Mouse (Mus musculus) activated CD4-positive, CD25-positive, alpha-beta regulatory T cell, adult 4 months (primary cell): ENCODE results near the gene Prr36. TPM values are rescaled to one million over a fixed set of nuclear protein-coding genes. Genes with fewer than 3 reads are reported as not detected.

ENCODE experiments used
- ATAC-seq: one replicate; pipeline ENCODE4 v1.8.0; 2017
- polyA plus RNA-seq, 2 experiments: library from polyadenylated mRNA; unstranded; fragments of 100-300 nt; shearing (Covaris generic); gene quantifications; one replicate each; pipeline ENCODE4 v1.2.1; 2017

Prr36 gene
- polyA plus RNA-seq, 2 experiments from 2014 or later, result 0.15 TPM; not detected in 1

DNA sequence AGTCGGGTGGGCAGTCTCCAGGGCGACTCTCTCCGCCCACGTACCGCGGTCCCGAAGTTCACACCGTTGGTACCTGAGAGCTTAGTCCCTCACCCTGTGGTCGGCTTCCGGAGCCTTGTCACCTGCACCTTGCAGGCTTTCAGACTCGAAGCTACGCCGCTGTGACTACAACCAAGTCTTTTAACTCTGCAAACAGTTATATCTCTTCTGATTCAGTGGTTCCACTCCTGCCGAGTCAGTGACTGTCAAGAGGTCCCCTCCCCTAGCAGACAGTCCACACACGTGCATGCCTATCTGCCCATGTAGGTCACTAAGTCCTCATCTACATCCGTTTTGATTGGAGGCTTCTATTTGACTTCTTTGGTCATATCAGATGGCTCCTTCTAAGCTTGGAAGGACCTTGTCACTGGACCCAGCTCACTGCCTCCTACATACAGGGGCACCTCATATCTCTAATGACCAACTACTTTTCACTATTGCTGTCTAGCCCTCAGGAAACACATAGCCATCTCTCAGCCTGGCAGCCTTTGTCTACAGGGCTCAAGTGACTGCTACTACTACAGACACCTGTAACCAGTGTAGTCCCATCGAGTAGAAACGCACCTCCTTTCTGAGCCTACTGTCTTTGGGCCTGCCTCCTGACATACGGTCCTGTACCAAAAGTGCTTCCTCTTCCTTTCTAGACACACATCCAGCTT, 22.1 kb upstream of the Prr36 start:
- ATAC-seq, result peak; percentile 27

DNA sequence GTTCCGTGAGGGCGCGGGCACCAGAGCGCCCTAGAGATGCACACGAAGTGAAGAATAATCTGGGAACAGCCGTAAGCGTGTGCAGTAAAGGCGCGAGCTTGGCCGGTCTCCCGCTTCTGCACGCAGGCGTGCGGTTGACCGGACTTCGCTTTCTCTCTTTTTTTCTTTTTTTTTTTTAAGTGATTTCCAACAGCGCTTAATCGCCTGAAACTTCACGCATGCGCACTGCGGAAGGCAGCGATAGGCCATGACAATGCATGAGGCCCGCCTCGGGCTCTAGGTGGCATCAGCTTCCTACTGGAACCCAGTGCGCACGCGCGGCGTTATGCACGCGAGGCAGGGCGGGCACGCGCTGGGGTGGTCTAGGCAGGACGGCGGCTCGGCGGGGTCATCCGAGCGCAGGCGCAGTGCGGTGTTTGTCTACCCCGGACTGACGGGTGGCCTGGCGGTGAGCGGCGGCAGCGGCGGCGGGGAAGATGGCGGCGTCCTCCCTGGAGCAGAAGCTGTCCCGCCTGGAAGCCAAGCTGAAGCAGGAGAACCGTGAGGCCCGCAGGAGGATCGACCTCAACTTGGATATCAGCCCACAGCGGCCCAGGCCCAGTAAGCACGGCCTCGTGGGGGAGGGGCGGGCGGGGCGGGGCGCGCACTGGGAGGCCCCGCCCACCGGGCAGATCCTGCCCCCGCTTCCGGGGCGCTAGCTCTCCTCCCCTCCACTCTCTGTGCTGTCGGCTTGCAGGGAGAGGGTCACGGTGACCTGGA, 21.4 kb upstream of the Prr36 start, which contains the start of the genes Map2k7 and Gm49320:
Gene Map2k7, plus strand, starts transcription at position 307 of the 759 bp plus-strand sequence.
Gene Gm49320, plus strand, starts transcription at position 432 of the 759 bp plus-strand sequence.
- ATAC-seq, result peak; percentile 91

DNA sequence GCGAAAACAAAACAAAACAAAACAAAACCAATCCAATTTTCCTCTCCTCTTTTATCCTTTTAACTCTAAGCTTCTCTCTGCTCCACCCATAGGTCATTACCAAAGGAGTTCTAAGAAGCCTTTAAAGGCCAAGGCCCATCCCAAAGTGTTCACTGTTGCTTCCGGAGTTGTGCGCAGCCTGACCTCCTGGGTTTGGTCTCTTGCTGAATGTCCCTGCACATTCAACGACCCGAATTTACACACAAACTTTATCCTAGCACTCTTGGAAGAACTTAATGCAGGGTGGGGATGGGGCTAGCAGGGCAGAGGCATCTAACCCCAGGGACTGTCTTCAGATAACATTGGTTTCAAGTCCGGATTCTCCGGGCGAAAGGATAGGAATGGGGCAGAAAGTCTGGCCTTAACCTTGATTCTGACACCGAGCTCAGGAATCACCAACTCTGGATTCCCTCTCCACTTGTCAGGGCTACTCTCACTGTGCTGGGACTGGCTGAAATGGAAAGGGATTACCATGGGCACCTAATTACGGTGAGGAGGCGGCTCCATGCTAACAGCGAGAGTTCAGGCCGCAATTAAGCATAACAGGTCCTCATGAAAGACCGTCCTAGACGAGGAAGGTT, 20.7 kb upstream of the Prr36 start:
- no peak for ATAC-seq

DNA sequence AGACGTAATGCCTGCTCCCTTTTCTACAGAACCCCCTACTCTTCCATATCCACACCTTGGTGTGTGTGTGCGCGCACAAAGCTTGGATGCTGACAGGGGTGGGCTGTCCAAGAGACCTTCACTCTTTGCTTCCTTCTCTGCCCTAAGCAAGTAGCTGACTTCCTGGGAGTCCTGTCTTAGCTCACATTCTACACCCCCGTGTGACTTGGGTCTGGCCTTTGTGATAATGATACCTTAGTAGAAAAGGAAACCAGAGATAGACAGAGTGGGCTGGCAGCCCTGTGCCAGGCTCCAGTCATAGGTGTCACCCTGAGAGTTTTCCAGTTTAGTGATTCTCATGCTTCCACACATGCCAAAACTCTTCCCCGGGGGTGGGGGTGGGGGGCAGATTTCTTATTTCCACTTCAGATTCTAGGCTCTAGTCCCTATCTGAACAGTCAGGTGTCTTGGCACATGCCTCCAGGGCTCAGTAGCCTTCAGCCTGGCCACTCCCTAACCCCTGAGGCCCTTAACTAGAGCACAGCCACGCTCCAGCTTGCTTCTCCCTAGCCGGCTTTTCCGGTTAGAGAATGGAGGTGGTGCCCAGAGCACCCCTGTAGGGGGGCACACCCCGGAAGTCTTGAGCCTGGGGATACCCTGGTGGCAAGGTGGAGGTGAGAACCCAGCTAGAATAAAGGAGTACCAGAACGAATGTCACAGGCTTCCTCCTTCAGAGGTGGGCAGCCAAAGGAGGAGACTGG, 13.5 kb upstream of the Prr36 start:
- no peak for ATAC-seq

DNA sequence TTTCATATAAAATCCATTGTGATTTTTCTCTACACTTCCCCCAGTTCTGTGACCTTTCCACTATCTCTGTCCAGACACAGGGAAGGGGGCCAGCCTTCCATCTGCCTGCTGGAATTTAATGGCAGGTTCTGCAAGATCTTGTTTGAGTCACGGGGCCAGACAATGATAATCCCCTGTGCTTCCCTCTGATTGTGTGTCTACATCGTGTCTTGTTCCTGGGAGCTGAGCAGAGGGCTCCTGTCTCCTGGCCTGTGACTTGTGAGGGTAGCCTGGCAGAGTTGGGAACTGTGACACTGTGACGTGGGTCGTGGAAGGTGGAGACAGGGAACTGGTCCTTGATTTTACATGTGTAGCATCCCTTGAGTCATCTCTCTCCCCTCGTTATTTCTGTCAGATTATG, 12.5 kb upstream of the Prr36 start:
- no peak for ATAC-seq

DNA sequence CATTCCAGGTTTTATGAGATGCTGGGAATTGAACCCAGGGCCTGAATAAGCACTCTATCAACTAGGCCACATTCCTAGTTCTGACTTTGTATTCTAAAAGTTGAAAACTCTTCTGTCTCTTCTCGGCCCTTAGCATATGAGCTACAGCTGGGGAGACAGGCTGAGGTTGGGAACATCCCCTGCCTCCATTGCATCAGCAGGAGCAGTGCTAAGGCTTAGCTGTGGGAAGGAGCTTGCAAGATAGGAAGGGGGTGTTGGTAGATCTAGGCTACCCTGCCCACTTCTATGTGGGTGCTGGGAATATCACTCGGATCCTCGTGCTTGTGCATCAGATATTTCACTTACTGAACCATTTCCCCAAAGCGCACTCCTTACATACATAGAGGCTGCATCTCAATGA, 10.7 kb upstream of the Prr36 start:
- ATAC-seq, result no peak

DNA sequence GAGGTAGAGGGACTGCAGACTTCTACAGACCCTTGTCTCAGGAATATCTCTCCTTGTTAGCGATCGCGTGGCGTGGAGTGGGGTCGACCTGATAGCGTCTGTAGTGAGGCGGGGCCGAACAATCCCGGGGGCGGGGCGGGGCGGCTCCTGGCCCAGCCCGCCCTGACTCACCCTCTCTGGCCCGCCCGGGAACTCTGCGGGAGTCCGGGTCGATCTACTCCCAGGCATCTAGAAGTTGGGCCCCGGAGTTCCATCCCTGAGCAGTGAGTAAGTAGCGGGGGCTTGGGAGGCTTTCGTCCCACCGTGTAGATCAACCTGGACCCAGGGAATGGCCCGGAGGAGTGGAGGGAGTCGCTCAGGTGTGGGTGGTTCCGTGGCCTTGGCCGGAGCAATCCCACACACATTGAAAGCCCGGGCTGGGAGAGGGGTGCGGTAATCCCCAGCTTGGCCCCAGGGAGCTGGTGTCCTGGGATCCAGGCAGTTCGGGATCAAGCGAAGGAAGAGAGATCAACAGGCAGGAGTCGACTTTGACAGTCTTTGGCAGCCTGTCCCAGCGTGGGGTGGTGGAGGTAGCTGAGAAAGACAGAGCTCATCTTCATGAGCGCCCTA, 9.6 kb upstream of the Prr36 start, which contains the start of gene Lrrc8e:
Gene Lrrc8e, plus strand, starts transcription at position 89 of the 609 bp plus-strand sequence.
- no peak for ATAC-seq

DNA sequence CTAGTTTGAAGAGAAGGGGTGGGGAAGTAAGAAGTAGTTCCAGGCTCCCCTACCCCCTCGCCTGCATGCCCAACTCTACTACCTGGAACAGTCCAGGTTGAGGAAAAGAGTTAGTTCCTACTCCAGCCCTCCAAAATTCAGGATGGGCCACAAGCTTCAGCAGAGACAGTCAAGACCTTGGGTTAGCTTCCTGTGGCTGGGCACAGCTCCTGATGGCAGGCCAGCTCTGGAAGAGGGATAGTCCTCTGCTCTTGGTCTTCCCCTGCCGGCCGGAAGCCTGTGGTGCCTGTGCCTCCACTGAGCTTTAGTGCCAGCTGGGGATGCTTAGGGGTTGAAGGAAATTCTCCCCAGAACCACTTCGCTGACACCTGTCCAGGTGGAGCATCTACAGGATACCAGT, 9.1 kb upstream of the Prr36 start:
- no peak for ATAC-seq

DNA sequence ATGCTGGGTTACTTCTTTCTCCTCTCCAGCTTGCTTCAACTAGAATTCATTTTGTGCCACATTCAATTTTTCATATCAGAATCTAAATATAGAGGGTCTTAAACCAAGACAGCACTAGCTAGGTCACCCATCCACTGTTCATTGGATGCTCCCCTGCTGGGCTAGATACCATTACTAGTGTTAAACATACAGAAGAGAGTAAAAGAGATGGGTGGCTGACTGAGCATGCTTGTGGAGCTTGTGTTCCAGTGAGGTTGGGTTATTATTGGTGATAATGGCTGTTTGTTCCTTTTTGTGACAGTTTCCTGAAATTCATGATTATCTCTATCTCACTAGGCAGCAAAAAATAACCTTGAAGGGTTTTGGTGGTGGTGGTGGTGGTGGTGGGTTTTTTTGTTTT, 4.8 kb upstream of the Prr36 start:
- no peak for ATAC-seq

DNA sequence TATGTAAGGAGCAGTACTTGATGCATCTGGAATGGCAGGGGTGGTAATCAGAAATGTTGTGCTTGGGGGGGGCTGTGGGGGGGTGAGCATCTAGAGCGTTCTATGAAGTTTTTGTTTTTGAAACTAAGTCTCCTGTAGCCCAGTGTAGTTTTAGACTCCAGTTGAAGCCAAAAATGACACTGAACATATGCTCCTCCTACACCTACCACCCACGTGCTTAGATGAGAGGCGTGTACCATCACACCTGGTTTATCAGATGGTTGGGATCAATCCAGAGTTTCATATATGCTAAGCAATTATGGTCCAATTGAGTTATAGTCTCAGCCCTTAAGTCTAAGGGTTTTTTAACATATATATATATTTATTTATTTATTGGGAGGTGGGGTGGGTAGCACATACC, 2.4 kb upstream of the Prr36 start:
- ATAC-seq, result no peak

DNA sequence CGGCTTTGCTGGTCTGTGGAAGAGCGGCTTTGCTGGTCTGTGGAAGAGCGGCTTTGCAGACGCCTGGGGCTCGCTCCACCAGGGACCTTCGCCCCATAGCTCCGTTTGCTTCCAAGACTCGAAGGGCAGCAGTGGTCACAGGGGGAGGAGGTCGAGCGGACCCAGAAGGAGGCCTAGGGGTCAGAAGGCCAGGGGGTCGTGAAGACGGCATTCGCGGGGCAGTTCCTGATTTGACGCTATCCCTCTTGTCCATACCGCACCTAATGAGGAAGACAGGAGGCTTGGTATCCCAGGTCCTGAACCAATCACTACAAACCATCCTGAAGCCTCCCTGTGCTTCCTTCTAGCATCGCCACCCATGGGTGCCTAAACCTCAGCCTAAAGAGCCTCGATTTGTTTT, 963 bp downstream of the Prr36 start:
- no peak for ATAC-seq

DNA sequence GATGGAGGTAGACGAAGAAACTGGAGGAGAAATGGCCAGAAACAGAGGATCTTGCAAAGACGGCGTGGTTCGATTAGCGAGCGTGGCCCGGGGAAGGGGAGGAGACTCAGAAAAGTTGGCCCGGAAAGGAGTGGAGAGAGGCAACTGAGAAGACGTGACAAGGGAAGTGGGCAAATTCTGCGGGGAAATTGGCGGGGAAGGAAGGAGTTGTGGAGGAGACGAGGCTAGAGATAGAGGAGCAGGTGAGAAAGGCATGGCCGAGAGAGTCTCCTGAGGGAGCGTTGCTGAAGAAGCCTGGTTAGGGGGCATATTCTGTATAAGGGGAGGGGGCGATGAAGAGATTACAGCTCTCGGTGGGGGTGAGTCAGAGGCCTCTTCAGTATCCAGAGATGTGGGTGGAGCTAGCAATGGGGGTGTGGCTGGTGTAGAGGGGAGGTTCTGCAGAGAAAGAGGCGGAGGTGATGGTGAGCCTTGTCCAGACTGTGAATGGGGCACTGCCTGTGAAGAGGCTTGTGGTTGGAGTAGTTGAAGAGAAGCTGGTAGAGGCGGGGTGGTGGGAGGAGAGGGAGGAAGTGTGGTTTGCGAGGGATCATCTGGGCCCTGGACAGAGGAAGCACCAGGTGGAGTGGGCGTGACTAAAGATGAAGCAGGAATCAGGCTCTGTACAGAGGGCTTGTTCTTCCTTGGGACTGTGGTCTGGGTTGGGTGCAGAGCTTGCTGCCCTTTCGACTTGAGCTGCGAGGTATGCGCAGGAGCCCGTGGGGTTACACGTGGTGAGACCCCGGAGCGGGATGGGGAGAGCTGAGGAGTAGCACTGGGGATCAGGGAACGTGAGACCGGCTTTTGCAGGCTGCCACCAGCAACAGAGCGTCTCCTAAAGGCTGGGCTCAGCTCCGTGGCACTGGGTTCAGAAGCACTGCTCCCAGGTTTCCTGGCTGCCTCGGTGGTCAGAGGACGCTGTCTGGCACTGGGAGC, 3.0 kb downstream of the Prr36 start:
- peak; percentile 70 for ATAC-seq

DNA sequence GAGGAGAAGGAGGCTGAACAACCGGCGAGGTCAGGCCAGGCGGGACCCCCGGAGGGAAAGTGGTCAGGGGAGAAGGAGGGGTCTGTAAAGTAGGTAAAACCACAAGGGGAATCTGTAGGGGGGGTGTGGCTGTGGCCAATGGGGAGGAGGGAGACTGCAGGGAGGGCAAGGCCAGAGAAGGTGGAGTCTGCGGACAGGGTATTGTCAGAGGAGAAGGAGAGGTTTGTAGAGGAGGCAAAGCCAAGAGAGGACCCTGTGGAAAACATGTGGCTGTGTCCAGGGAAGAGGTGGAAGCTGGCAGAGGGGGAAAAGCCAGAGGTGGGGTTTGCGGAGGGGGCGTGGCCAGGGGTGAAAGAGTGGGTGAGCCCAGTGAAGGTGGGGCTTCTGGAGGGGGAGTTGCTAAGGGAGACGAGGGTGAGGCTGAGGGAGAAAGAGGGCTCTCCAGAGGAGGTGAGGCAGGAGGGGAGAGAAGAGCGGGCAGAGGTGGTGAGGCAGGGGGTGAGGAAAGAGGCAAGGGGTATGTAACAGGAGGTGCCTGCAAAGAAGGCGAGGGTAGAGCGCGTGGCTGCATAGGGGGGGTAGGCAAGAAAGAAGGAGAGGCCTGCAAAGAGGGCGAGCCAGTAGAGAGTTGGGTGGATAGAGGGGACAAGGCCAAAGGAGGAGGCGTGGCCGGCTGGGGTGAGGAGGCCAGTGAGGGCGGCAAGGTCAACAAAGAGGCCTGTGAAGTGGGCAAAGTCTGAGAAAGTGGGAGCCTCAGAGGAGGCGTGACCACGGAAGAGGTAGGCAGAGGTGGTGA, 3.9 kb downstream of the Prr36 start:
- ATAC-seq, result peak; percentile 17

DNA sequence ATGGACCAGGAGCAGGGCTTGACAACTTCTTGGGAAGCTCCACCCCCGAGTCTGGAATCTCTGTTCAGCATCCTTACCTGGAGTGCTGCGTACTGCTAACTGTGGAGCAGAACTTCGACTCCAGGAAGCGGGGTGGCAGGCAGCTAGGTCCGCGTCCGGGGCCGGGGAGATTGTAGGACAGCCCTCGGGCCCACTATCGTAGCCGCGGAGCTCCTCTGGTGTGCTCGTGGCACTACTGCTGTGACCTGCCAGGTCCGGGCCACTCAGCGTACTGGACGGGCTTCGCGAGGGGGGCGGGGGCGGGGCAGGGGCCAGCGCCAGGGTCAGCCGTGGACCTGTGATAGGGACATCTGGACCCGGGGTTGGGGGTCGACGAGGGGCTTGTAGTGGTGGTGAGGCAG, 4.5 kb downstream of the Prr36 start:
- ATAC-seq, result no peak

DNA sequence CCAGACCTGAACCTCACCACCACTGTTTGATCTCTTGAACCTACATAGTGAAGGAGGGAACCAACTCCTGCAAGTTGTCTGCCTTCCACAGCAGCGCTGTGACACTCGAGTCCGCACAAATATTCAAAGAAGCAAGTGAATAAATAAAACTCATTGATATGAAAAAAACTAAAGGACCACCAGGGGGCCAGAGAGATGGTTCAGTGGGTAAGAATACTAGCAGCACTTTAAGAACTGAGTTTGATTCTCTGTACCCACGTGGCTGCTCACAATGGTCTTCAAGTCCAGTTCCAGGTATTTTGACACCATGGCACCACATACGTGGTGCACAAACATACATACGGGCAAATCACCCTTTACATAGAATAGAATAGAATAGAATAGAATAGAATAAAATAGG, 6.2 kb downstream of the Prr36 start:
- ATAC-seq, result no peak

DNA sequence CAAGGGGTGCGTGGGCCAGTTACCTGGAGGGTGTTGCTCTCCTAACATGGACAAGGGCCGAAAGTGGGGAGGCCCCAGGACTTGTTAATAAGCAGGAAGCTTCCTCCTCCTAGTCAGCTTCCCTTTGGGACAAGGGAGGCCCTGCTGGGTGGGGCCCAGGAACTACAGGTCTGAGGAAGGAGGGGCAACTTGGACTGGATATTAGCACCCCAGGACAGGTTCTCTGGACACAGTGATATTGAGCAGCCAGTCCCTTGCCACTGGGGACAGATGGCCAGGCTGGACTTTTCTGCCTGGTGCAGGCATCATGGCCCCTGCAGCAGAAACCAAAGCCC, 10.3 kb downstream of the Prr36 start:
- ATAC-seq, result no peak

DNA sequence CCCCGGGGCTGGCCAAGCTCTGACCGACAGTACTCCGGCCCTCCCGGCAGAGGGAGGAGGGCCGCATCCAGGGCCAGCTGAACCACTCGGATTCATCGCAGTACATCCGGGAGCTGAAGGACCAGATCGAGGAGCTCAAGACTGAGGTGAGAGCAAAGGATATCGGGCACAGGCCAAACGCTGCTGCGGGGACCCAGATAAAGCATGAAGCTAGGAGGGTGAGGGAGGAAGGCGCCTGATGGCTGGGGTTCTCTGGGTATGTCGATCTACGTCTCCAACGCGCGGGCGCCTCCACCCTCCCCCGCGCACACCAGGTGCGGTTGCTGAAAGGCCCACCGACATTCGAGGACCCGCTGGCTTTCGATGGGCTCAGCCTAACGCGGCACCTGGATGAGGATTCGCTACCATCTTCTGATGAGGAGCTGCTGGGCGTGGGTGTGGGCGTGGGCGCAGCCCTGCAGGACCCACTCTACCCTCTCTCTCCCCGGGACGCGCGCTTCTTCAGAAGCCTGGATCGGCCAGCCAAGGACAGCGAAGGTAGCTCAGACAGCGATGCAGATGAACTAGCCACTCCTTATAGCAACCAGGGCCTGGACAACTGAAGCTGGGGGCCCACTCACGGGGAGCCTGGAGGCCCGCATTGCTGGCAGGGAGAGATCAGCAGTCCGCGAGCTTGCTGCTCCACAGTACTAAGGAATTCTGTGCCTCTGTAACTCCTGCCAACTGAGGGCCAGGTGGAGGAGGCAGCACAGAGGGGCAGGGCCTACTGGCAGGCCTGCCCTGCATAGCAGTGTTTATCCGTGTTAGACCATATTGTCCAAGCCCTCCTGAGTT, 10.9 kb downstream of the Prr36 start:
- ATAC-seq, result no peak

DNA sequence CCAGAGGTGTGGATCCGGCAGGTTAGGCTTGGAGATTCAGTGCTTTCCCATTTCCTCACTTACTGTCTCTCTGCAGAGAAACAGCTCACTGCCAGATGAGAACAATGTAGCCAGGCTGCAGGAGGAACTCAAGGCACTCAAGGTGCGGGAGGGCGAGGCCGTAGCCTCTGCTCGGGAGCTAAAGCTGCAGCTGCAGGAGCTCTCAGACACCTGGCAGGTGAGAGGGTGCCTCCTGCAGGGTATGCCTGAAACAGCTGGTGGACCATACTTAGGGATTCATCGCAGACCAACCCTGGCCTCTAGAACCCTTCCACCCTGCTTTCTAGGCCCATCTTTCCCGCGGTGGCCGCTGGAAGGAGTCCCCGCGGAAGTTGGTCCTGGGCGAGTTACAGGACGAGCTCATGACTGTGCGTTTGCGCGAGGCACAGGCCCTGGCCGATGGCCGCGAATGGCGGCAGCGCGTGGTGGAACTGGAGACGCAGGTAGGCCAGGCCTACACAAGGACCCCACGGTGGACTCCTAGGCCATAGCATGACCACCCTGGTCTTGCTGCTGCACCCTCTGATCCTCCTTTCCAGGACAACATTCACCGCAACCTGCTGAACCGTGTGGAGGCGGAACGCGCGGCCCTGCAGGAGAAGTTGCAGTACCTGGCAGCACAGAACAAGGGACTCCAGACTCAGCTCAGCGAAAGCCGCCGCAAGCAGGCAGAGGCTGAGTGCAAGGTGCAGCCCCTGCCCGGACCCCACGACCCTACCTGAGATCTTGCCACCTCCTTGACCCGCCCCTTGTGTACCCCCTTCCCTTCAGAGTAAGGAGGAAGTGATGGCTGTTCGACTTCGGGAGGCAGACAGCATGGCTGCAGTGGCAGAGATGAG, 11.8 kb downstream of the Prr36 start:
- no peak for ATAC-seq

DNA sequence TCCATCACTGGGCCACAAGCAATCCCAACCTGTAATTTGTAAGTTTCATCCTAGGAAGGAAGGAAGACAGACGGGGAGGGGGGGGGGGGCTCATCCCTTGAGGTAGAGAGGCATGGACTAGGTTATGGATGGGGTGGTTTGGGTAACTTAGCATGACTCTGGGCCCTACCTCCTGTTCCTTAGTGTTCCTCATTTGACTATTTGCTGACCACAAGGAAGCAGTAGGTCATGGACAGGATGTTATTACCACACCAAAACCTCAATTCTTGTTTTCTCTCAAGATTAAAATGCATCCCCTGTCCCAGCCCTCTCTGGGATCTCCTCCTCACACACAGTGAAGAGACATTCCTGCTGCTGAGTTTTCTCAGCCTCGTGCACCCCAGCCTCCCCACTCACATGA, 15.9 kb downstream of the Prr36 start:
- ATAC-seq, result no peak
